Mouse (Mus musculus) kidney, adult 11 months (tissue): Measurements from ENCODE around the gene Gm36210.
A peak's percentile ranks its signal among the peaks of the same experiment; 100 is the strongest.

Experiments
- DNase-seq: peaks from one replicate; pipeline ENCODE4 v3.0.0; 2022

Gm36210 gene

DNA sequence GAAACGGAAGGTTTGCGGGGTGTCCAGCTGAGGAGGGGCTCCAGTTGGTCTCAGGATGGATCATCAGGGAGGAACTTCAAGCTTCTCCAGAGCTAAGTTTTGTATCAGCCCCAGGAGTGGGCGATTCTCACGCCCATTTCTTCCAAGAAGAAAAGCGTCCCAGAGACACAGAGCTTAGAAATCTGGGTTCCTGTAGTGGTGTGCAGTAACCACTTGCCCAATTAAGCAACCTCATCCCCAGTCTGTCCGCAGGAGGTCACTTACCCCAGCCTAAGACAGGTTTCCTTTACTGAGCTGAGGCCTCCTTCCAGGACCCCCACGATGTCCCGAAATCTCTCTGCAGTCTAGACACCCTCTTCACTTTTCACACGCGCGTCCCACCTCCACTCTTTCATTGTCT is 29.1 kb downstream of the Gm36210 start:
- DNase-seq, result no peak

DNA sequence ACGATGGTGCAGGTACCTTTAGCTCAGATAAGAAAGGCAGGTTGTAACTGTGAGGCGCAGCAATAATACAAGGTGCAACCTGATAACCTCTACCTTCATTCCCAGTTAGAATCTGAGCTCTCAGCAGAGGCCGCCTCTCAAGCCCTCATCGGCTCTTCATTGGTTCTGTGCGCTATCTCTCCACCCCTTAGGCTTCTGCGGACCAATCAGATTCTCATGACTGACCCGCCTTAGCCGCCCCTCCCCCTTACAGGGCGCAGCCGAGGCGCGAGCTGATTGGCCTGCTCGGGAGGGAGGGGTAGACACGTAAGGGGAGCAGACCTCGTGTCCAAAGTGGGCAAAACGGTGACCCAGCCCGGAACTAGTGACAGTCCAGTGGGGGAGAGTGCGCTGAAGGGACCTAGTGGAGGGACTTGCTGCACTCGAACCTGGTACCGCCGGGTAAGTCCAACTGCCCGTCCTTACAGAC is 29.5 kb downstream of the Gm36210 start, which contains the start of gene Isoc2a:
Isoc2a (plus strand) TSS at position 401 of the 469 bp plus-strand sequence.
- peak; percentile 96 for DNase-seq

DNA sequence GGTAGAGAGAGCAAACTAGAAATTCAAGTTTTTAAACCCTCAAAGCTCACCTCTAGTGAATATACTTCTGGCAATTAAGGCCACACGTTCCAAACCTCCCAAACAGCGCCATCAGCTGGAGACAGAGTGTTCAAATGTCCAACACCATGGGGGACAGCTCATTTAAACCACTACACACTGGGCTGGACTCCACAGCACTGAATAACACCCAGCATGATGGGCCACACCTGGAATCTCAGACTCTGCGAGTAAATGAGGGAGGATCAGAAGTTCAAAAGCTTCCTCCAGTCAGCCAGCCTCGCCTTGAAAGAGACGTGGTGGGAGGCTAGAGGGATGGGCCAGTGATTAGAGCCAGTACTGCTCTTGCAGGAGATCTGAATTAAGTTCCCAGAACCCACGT is 36.2 kb downstream of the Gm36210 start, which contains the start of gene Isoc2b:
Isoc2b (minus strand) TSS at position 126 of the 400 bp plus-strand sequence.
- DNase-seq, result no peak

DNA sequence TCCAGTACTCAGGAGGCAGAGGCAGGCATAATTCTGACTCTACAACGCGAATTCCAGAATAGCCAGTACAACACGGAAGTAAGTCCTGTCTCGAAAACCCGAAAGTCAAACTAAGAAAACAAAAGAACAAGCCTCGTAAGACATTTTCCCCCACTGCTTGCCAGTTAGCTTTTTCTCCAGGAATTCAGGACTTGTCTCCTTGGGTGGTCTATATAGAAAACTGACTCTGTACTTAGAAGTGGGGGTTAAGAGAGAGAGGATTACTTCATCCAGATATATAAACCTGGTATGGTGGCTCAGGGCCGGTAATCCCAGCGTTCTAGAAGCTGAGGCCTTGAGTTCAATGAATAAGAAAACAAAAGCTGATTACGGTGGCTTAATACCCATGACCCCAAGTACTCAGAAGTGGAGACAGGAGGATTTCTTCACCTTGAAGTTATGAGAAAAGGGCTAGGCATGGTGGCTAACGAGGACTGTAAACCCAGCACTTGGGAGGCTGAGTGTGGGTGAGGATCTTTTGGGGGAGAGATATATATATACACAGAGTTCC is 39.6 kb downstream of the Gm36210 start:
- no peak for DNase-seq

DNA sequence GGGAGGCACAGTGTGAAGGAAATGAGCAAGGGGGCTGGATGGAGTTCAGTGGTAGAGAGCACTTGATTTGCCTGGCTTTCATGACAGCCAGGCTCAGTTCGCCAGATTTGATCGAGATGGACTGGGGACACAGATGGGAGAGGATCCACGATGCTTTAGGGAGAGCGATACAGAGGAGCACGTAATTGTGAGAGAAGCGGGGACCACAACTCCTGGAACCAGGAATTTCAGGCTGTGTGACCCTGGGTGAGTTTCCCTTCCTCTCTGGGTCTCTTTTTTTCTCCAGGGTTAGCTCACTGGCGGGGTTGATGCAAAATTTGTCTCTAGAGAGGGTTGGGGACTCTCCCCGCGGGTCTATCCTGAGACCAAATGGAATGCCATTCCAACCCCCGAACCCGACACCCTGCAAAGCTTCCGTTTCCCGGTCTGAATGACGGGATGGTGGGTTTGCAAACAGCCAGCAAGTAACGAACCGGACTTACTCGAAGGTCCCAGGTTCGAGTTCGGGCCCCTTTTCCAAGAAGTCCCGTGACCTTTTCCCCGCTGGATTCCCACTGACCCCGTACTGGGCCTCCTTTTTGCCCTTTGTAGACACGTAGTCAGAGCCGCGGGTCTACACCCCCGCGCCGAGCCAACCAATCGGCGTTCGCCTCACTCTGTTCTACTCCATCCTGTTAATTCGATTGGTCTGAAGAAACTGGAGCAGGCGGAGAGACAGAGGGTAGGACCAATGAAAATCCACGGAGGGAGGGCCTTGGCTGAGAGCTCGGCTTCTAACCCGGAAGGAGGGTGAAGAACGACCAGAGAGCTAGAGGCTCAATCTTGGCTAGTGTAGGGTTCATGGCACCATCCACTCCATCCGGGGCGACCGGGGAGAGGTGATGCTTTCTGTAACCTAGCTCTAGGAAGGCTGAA is 40.5 kb downstream of the Gm36210 start:
- DNase-seq, result peak; percentile 98

DNA sequence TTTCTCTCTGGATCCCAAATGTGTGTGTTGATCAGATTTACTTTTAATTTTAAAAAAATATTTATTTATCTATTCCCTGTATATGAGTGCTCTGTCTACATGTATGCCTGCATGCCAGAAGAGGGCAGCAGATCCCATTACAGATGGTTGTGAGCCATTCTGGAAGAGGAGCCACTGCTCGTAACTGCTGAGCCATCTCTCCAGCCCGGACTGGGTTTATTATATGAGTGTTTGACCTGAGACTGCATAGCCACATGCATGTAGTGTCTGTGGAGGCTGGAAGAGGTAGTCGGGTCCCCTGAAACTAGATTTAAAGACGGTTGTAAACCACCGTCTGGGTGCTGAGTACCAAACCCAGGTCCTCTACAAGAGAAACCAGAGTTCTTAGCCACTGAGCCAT is 41.2 kb downstream of the Gm36210 start:
- DNase-seq, result peak; percentile 58

DNA sequence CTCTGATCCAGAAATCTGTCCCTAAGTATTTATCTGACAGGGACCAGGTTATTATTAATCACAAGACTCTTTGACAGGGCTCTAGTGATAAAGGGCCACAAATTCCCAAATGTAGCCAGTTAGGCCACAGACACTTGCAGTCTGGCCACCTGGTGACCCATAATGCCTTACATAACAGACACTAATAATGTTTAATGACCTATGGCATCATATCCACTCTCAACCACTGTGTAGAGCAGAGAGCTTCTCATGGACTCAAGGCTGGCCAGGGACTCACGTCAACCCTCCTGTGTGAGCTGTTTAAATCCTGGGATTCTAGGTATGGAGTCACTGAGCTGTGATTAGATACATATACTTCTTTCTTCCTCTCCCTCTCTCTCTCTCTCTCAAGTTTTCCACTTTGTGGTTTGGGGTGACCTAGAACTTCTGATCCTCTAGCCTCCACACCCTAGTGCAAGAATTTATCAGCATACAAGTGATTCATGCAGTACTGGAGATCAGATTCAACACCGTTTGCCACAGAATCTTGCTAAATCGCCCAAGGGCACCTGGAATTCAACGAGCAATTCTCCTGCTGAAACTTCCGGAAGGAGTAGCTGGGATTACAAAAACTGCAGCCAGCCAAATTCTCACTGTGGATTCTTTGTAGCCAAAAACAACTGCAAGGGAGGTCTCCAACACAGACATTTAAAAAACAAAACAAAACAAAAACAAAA is 42.0 kb downstream of the Gm36210 start:
- DNase-seq, result no peak

DNA sequence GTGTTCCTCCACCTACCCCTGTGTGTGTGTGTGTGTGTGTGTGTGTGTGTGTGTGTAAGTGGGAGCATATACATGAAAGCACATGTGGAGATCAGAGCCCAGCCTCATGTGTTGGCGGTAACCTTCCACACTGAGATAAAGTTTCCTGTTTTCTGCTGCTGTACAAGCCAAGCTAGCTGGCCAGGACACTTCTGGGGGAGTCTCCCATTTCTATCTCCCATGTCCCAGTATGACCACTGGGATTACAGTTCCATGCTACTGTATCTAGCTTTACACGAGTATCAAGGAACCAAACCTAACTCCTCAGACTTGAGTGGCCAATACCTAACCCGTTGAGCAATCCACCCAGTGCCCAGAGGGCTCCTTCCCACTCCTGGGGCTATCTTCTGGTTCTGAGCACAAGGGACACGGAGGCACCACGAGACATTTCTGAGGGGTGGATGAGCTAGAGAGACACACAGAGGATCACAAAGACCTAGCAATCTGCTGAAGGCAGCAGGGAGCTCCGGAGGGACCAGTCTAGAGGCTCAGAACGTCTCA is 42.7 kb downstream of the Gm36210 start:
- DNase-seq, result no peak

DNA sequence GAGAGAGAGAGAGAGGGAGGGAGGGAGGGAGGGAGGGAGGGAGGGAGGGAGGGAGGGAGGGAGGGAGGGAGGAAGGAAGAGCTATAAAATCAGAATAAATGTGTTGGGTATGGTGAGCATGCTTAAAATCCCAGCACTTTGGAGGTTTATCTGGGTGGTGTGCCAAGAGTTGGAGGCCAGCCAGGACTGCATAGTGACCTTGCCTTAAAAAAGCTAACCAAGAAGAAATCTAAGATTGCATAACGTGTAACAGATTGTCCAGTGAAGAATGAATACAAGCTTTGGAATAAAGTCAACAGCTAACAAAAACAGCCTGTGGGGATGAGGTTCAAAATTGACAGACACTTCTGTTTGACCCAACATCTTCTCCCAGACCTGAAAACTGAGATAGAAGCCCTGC is 43.3 kb downstream of the Gm36210 start:
- peak; percentile 92 for DNase-seq

DNA sequence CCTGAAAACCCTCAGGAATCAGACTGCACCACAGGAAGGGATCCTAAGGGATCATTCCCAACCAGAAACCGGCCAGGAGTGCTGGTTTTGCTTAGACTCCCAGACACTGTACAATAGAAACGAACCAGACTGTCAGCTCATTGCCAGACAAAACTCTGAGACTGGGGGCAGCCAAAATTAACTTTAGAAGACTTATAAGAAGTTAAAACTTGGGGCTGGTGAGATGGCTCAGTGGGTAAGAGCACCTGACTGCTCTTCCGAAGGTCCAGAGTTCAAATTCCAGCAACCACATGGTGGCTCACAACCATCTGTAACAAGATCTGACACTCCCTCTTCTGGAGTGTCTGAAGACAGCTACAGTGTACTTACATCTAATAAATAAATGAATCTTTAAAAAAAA is 45.4 kb downstream of the Gm36210 start:
- DNase-seq, result peak; percentile 68

DNA sequence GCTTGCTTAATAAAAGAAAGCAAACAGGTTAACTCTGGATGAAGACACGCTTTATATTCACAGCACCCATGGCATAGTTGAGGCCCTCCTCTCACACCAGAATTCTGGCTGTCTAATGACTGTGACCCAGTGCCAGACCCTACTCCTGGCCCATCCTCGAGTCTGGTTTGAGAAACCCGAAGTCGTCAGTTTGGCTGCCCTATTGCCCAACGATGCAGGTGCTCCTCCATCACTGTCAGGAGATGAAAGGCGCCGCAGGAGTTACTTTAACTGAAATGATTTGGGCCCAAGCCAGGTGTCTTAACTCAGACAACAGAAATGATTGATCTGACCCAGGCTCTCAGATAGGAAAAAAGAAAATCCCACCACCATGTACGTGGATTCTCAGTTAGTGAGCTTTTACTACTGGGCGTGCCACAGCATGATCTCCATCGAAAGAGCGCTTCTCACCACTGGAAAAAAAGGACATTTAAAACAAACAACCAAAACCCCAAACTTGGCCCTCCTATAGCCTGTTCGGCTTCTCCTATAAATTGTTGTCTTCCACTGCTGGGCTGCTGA is 46.8 kb downstream of the Gm36210 start:
- DNase-seq, result no peak

DNA sequence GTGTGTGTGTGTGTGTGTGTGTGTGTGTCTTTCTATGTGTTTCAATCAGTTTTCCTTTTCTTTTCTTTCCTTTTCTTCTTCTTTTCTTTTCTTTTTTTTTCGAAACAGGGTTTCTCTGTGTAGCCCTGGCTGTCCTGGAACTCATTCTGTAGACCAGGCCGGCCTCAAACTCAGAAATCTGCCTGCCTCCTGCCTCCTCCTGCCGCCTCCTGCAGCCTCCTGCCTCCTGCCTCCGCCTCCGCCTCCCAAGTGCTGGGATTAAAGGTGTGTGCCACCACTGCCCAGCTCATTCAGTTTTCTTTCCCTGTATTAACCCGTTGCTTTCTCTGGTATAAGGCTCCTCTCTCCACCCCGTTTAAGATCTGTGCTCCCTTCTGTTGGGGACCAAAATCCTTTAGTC is 49.0 kb downstream of the Gm36210 start:
- no peak for DNase-seq

DNA sequence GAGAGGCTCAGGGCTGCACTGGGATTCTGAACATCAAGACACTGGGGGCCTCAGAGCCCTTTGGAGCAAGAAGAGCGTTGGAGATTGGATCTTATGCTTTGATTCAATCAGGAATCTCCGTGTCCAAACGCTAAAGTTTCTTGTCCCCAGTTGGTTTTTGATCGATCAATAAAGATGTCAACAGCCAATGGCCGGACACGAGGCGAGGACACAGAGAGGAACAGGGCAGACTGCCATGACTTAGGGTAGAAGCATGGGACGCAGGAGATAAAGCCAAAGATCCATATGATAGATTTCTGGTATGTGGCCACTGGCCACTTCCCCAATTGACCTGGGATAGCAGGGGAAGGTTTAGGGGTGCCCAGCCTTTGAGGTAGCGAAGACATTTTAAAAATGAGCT is 49.8 kb downstream of the Gm36210 start:
- no peak for DNase-seq

DNA sequence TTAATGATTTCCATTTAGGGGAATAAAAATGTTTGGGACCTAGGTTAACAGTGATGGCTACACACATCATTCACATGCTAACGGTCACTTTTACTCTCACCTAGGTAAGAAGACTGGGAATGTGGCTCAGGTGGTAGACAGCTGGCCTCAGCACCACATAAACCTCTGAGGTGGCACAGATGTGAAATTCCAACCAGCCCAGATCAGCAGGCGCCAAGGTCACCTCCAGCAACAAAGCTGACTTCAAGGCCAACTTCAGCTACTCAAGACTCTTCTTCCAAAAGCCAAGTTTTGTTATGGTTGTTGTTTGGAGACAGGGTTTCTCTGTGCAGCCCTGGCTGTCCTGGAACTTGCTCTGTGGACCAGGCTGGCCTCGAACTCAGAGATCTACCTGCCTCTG is 52.7 kb downstream of the Gm36210 start:
- no peak for DNase-seq

DNA sequence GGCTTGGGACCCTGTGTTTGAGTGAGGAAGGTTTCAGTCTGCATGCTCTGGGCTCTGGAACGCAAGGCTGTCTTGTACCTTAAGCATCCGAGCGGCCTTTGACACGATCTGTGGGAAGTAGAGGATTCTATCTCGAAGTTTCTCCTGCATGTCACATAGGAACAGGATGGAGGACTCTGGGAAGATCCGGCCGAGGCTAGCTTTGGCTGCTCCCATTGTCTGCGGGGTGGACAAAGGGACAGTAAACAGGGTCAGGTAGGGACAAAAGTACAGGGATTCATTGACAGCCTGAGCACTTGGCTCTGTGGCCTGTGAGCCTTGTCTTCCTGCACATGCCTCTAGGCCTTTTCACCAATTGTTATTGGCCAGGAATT is 55.0 kb downstream of the Gm36210 start:
- no peak for DNase-seq

DNA sequence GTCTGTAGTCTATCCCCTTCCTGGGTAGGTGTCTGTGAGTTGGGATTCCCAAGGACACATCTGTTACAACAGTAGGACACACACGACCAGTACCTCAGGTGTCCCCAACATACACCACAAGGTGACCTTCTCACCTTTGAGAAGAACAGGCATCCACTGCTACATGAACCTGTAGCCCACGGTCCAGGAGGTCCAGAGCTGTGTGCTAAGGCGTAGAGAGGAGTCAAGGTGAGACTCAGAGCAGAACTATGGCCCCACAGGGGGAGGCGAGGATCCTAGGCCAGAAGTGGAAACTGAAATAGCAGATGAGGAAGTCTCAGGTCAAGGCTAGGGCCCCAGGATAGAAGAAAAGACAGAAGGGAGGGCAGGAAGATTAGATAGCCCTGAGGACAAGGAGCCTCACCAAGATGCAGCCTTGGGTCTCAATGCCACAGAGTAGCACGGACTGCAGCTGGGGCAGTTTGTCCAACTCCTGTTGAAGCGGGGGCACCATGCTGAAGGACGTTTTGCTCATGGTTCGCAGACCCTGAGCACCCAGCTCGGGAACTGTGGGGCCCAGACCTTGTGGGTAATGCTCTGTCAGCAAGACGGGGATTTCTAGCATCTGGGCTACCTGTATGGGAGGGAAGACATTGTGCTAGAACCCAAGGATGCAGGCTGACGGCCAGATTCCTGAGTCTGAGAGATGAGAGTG is 55.5 kb downstream of the Gm36210 start:
- DNase-seq, result no peak

DNA sequence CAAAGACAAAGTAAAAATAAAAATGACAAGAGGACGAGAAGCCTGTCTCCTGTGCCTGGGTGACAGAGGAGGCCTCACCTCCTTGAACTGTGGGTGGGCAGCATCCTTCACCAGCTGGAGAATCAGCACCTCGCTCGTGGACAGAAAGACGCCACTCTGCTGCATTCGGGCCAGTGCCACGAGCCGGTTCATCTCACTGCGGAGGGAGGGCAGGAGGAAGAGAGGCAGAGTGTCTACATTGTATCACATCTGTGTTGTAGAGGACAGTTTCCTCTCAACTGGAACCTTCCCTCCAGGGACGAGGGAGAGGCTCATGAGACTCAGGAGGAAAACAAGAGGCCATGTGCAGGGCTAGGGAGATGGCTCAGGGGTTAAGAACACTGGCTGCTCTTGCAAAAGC is 56.9 kb downstream of the Gm36210 start:
- DNase-seq, result no peak
